Mouse (Mus musculus): ENCODE measurements around the gene Sectm1a.

- TF ChIP-seq CTCF (IDR thresholded peaks at IDR 0.05; ENCODE audit: borderline replicate concordance, insufficient read depth, low read depth, low read length) (no peak), POLR2A (IDR thresholded peaks at IDR 0.05; ENCODE audit: borderline replicate concordance, insufficient read depth, low read length) (no peak)
Observed at GRCm38 (mm10) chr11:121052387-121052786, 28.6 kb downstream of the Sectm1a start.
